Mouse (Mus musculus) cerebellum, adult 2 months (tissue): ENCODE measurements at regions not wholly inside any gene's neighbourhood (a gene's known extent, or its start where the extent isn't known, plus 50 kb on each side); places are given as distances from the start of the nearest gene placed in this dataset.

ENCODE experiments used
- DNase-seq, 2 experiments: peaks; one replicate each; pipeline ENCODE4 v3.0.0; 2021
- H3K27ac ChIP-seq: fragments of 200-500 bp; 2 replicates; pipeline ENCODE4 v1.5.1; 2012; ENCODE audit warnings: low read length, control low read depth, inconsistent platforms; ENCODE audit not compliant: insufficient read depth
- H3K27me3 ChIP-seq: fragments of 200-500 bp; 2 replicates; pipeline ENCODE4 v1.6.1; 2012; ENCODE audit warnings: inconsistent platforms, mild to moderate bottlenecking, low read length, moderate library complexity; ENCODE audit not compliant: control insufficient read depth, insufficient read depth
- H3K4me1 ChIP-seq: fragments of 200-500 bp; 2 replicates; pipeline ENCODE4 v1.6.1; 2011; ENCODE audit warnings: low read length; ENCODE audit not compliant: control insufficient read depth, insufficient read depth
- H3K4me3 ChIP-seq: fragments of 200-500 bp; replicated peaks from 2 replicates; pipeline ENCODE3; 2011; ENCODE audit warnings: mild to moderate bottlenecking, low read depth, low read length, control low read depth; ENCODE audit not compliant: insufficient read depth
- CTCF ChIP-seq: fragments of 200-500 bp; IDR thresholded peaks from 2 replicates; pipeline ENCODE4 v1.5.1; 2011; ENCODE audit warnings: low read depth, mild to moderate bottlenecking, control low read depth, low read length, moderate library complexity, borderline replicate concordance; ENCODE audit not compliant: insufficient read depth
- POLR2A ChIP-seq: fragments of 200-500 bp; IDR thresholded peaks from 2 replicates; pipeline ENCODE4 v1.6.1; 2011; ENCODE audit warnings: low read length, control low read depth, borderline replicate concordance; ENCODE audit not compliant: insufficient read depth
- WGBS: fragments of 180-500 bp; shearing (Covaris S2); methylation state at CpG from one replicate; pipeline ENCODE4 v1.1.7; 2018; 5-methylcytosine and 5-hydroxymethylcytosine counted together

DNA sequence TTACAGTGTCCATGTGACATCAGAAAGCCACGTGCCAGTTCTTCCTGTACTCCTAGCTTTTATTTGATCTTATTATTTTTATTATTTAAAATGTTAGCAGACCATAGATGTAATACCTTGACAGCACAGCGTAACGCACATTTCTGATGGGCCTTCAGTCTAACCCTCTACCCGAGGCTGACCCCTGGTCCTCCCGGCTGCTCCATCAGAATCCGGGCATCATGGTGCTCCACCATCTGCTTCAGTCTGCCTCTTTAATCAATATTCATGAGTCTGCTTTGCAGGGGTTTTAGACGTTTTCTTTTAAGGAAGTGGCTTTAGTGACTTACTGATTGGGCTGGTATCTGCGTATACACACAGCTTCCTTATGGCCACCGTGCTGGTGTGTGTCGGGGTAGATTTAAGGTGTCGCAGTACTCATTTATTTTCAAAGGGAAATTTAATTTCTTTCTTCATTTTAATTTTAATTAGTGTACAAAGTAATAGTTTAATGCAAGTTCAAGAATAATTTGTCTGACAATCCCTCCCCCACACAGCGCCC, 265.2 kb upstream of the Sox2 start:
- 53% methylated on average over 12 of the region's 12 CpGs for WGBS

DNA sequence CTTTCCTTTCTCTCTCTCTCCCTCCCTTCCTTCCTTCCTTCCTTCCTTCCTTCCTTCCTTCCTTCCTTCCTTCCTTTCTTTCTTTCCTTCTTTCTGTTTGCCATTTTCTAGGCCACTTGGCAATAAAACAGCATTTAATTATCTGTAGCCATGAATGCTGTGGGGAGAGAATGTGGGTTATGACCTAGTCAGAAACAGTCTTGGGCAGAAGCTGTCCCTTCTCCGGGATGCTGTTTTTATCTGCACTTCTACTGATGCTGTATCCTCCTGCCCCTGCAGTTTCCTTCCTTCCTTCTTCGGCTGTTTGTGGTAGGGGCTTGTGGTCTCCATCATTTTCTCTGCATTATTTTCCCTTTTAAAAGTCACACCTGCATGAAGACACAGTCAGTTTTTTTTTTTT, 272.3 kb upstream of the Sox2 start:
- H3K4me1 ChIP-seq = no peaks in the 10 kb centered on the region
- 35% methylated on average over 2 of the region's 2 CpGs for WGBS
- no peaks in the 10 kb centered on the region for H3K27me3 ChIP-seq
- no peak for TF ChIP-seq CTCF
- TF ChIP-seq POLR2A = no peak
- H3K27ac ChIP-seq = no peak overlapping the region
- peak in 1 of 2 experiments; percentile 9 for DNase-seq
- H3K4me3 ChIP-seq = no peak overlapping the region

More for the DNA sequence above, 265.2 kb upstream of the Sox2 start:
- Histone ChIP-seq H3K4me3 (no peak overlapping the region), H3K27me3 (no peaks in the 10 kb centered on the region), H3K27ac (no peak overlapping the region), H3K4me1 (no peaks in the 10 kb centered on the region)
- DNase-seq = no peak
- no peak for TF ChIP-seq POLR2A
- no peak for TF ChIP-seq CTCF

DNA sequence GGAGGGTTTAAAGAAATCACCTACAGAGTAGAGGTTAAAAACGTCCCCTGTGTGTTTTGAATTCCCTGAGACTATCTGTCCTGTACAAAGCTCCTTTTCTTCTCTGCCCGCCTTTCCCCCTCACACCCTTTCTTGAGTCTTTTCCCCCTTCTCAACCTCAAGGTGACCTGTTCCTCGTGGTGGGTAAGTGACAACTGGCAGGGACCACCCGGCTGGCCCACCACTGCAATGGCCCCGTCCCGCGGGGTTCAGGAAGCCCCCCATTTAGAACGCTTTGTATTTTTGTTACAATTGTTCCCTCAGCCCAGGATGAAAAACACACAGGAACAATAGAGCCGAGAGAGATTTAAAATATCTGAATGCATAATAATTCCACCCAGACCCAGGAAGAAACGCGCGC, 272.9 kb upstream of the Sox2 start:
- TF ChIP-seq POLR2A = no peak
- no peak for TF ChIP-seq CTCF
- 35% methylated on average over 12 of the region's 12 CpGs for WGBS
- no peak for DNase-seq
- Histone ChIP-seq H3K4me1 (no peaks in the 10 kb centered on the region), H3K27ac (no peak overlapping the region), H3K4me3 (no peak overlapping the region), H3K27me3 (no peaks in the 10 kb centered on the region)

DNA sequence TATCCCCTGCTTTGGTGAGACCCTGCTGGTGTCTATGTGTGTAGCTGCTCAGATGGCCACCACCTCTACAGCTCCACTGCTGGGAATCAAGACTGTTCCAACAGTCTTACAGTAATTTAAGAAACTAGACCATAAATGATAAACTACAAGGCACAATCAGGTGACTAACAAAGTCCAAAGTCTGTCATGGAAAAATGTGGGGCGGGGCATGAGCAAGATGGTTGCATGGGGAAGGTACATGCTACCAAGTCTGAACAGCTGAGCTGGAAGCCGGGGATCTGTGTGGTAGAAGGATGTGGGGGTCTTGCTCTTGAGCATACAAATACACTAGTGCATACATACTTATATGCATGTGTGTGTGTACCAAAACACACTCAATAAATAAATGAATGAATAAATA, 278.8 kb upstream of the Sox2 start:
- H3K27me3 ChIP-seq = no peaks in the 10 kb centered on the region
- no peak overlapping the region for H3K27ac ChIP-seq
- DNase-seq = no peak
- H3K4me3 ChIP-seq = no peak overlapping the region
- no peak for TF ChIP-seq CTCF
- no peak for TF ChIP-seq POLR2A
- H3K4me1 ChIP-seq = no peaks in the 10 kb centered on the region
- WGBS = 94% methylated on average over 2 of the region's 2 CpGs

DNA sequence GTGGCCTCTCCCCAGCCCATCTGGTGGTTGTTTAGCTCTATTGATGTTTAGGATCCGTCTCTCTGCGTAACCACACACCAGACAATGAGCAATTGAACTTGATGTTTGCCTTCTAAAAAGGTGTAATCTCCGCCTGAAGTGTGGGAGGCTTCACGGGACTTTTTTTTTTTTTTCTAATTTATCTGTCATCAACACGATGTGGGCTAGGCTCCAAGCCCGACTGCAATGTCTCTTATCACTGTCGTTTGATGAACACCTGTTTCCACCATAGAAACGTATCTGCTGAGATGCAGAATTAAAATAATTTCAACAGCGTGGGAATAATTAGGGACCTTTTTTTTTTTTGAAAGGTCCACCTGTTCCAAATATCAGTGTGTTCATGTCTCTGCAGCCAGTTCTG, 257.0 kb upstream of the Dnajc19 start:
- TF ChIP-seq CTCF (no peak), POLR2A (no peak)
- WGBS = 78% methylated on average over 9 of the region's 9 CpGs
- no peaks in the 10 kb centered on the region for H3K27me3 ChIP-seq
- DNase-seq = no peak
- H3K4me3 ChIP-seq = no peak overlapping the region
- no peak overlapping the region for H3K27ac ChIP-seq
- no peaks in the 10 kb centered on the region for H3K4me1 ChIP-seq

DNA sequence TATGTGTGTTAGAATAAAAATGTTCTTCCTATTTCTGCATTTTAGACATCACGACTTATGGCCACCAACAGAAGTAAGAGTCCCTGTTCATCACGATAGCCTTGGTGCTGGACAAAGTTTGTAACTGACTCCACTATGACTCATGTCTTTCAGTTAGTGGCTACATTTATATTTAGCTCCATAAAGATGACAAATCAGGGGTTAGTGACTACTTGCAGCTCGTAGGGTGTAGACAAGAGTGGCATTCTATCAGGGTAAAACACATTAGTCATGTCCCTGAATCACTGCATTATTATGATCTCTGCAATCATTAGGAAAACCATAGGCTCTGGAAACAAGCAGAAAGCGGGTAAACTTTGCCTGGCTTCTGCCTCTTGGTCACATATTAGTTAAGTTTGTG, 252.4 kb upstream of the Dnajc19 start:
- TF ChIP-seq POLR2A (no peak), CTCF (no peak)
- H3K4me1 ChIP-seq = no peaks in the 10 kb centered on the region
- no peak overlapping the region for H3K4me3 ChIP-seq
- no peak for DNase-seq
- no peak overlapping the region for H3K27ac ChIP-seq
- H3K27me3 ChIP-seq = no peaks in the 10 kb centered on the region
- WGBS = 92% methylated on average over 4 of the region's 4 CpGs

DNA sequence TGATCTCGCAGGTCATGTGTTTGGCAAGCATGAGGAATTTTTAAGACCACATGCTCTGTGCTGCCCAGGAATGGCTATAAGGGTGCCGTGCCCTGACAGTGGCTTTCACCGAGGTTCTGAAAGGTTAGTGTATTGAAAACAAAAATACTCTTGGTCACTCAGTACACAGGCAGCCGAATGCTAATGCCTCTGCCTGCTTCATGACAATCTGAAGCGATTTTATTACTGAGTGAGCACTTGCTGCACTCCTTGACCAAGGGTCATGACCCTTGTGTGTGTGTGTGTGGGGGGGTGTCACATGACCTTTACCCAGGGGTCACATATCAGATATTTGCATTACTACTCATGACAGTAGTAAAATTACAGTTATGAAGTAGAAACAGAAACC, 250.8 kb upstream of the Dnajc19 start:
- WGBS = 51% methylated on average over 5 of the region's 5 CpGs
- DNase-seq = no peak
- no peak for TF ChIP-seq CTCF
- TF ChIP-seq POLR2A = no peak
- H3K27me3 ChIP-seq = no peaks in the 10 kb centered on the region
- H3K4me3 ChIP-seq = no peak overlapping the region
- no peak overlapping the region for H3K27ac ChIP-seq
- no peaks in the 10 kb centered on the region for H3K4me1 ChIP-seq

DNA sequence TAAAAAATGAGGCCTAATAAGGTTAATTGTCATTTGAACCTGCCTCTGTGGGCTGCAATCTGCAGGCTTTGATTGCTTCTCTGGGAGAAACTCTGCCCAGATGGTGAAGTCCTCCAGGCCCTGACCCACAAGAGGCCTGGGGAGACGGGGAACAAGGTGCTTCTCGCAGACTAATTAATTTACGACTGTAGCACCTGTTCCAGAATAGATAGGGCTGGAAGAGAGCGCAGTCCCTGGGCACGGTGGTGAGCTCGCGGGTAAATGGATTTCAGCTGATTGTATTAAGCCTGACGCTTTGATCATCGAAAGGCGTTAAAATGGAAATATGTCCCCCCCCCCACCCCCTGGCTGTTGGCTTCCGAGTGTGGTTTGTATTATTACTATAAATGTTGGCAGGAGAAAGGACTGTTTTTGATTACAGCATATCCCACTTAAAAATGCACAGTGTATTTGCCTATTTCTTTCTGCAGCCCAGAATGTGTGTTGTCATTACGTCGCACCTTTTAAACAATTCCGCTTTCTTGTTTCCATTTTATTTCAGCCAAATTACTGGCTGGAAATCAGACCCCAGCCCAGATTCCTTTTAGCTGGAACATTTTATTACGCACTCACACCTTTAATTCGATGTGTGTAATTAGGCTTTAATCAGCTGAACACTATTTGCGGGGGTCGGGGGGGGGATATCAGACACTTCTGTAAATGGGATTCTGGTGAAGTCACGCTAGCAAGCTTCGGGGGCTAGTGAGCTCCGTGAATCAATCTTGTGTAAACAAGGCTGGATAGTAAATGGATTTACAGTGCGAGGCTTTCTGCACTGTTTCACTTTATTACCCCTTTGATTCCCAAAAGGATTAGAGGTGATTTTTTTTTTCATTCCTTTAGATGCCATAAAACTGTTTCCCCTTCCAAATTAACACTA, 250.1 kb upstream of the Dnajc19 start:
- no peaks in the 10 kb centered on the region for H3K4me1 ChIP-seq
- H3K27ac ChIP-seq = no peak overlapping the region
- peak in 1 of 2 experiments; percentile 32 for DNase-seq
- 42% methylated on average over 22 of the region's 22 CpGs for WGBS
- H3K4me3 ChIP-seq = no peak overlapping the region
- TF ChIP-seq CTCF = no peak
- no peak for TF ChIP-seq POLR2A
- H3K27me3 ChIP-seq = no peaks in the 10 kb centered on the region
